Mouse (Mus musculus): ENCODE data around the gene Pde10a.

- no peak for TF ChIP-seq CTCF (conservative IDR thresholded peaks at IDR 0.05; ENCODE audit: low read length)
- no peak for TF ChIP-seq POU5F1 (IDR thresholded peaks at IDR 0.05; ENCODE audit: borderline replicate concordance, low read length)
Observed at GRCm38 (mm10) chr17:8528641-8529040, 3.5 kb downstream of the Pde10a start.
